Mouse (Mus musculus): ENCODE measurements around the gene Pask.

Gene Pask

DNA sequence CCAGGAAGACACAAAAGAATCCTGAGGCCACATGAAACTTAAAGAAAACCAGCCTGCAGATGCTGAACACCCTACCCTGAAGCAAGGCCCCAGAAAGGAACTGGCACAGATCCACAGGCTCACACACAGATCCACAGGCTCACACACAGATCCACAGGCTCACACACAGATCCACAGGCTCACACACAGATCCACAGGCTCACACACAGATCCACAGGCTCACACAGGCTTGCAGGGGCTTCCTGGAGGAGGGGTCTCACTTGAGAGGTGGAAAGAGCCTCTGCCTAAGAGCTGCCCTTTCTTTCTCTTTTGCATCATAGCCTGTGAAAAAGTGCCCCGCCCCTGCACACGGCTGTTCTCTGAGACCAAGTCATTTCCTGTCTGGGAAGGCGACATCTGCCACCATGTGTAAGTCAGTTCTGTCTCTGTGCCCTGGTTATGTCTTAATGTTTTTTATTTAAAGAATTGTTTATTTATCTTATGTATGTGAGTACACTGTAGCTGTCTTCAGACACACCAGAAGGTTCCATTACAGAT is 53.5 kb downstream of the Pask start:
- DNase-seq (ENCODE audit: low spot score), result no peak

DNA sequence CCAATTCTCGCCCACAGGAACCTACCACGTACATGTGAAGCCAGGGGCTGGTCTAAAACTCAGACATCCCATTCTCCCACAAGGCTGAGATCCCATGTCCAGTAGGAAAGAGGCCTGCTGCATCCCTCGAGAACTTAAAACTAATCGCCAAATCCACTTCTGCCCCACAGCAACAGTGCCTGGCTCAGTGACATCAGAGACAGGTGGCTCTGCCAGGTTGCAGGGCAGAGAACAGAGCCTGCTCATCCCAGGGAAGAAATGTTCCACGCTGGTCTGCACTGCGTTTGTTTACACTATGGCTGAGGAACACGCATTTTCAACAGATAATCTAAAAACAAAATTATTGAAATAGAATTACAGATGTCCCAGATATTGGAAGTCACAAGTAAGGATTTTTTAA is 66.2 kb downstream of the Pask start:
- no peak for DNase-seq (ENCODE audit: low spot score)

DNA sequence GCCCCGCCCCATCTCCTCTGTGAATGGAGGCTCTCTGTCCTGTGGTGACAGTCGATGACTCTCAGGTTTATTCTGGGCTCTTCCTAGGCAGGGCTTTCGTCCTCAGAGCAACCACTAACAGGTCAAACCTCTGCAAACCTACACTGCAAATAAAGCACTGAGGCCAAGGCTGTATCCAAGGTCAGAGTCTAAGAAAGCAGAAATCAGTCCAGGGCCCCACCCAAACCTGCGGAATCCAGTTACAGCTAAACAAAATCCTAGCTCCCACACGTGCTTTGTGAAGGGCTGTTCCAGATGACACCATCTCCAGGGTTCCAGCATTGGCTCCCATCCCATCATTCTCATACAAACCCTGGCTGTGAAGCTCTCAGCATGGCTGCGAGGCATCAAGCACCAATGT is 67.7 kb downstream of the Pask start:
- DNase-seq (ENCODE audit: low spot score), result no peak

DNA sequence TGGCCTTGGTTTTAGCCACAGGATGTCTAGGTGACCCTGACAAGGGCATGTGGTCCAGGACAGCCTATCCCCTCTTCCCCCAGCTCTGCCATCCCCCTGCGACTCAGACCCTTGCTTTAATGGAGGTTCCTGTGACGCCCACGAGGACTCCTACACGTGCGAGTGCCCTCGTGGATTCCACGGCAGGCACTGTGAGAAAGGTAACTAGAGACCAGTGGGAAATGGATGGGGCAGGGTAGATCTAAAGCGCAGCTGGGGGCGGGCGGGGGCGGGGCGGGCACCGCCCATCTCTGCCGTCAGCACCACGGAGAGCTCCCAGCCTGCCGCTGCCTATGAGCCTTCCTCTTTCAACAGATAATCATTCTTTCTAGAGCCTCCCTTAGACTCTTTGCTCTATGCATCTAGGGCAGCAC is 70.9 kb downstream of the Pask start:
- DNase-seq (ENCODE audit: low spot score), result peak; percentile 63

DNA sequence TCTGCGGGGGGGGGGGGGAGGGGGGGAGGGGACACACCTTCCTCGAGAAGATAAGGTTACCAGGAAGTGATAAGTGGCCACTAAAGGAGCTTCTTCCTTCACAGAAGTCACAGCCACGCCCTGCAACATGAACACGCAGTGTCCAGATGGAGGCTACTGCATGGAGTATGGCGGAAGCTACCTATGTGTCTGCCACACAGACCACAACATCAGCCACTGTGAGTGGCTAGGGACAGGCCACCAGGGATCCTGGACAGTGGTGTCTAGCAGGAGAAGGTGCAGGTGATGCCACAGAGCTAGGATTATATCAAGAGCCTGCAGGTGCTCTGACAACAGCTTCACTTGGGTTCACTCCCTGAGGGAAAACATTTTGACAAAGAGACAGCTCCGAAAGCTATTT is 71.5 kb downstream of the Pask start:
- DNase-seq (ENCODE audit: low spot score), result no peak

DNA sequence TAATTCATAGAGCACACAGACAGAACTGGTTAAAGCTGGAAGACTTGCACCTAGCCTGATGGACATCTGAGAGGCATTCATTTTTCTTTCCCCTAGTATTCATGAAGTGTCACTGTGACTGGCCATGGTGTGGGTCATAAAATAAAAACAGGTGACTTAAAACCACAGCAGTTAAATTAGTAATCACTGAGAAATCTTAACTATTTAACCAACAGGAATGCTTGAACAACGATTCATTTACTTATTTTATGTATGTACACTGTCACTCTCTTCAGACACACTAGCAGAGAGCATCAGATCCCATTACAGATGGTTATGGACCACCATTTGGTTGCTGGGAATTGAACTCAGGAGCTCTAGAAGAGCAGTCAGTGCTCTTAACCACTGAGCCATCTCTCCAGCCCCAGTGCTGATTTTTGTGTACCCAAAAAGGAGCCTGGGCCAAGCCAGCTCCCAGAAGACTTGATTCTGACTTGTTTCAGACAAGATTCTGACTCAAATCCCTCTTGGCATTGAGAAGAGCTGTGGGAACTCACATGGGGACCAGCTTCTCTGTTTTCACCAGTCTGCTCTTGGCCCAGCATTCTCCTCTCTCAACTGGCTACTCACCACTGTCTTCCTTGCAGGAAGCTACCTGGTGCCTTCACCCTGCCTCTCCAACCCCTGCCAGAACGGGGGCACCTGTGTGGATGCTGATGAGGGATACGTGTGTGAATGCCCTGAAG is 72.6 kb downstream of the Pask start:
- DNase-seq (ENCODE audit: low spot score), result no peak

DNA sequence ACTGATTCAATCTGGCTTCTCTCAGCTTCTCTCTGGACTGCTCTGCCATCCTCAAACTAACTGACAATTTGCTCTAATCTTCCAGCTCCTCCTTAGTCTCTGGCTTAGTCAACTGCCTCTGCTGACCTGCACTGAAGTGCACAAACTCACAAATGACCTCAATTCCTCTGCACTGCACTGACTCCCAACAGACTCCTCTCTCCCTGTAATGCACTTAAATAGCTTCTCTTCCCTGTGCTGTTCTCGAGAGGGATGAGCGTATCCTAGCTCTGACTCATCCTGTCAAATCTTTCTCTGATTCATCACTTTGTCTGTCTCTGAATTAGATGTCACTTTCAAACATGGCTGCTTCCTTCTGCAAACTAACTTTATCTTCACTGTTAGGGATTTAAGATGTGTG is 75.0 kb downstream of the Pask start:
- DNase-seq (ENCODE audit: low spot score), result no peak

DNA sequence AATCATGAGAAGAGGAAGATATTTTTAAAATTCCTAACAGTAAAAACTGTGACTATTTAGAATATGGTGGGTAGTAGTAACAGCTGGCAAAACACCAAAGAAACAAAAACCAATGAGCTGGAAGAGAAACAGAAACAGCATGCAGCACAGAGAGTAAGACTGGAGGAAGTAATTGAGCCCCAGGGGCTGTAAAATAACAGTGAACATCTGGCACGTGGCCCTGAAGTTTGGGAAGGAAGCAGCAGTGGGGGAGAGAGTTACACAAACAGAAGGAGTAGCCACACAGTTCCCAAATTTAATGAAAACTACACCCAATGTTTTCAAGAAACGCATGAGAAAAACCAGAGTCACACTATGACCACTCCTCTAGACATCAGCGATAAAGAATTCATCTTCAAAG is 76.1 kb downstream of the Pask start:
- no peak for DNase-seq (ENCODE audit: low spot score)

Data from retina, embryonic 14.5 days (tissue).